Mouse (Mus musculus) spleen, adult 2 months (tissue): Measurements from ENCODE around the gene Hpgd.

Experiments used
- CTCF ChIP-seq: fragments of 200-500 bp; IDR thresholded peaks from 2 replicates; pipeline ENCODE4 v1.5.1; 2011; ENCODE audit warnings: mild to moderate bottlenecking, inconsistent platforms; ENCODE audit not compliant: insufficient read depth, insufficient read length, insufficient replicate concordance; ENCODE audit errors: extremely low read depth
- POLR2A ChIP-seq: fragments of 200-500 bp; IDR thresholded peaks from 2 replicates; pipeline ENCODE4 v1.6.1; 2011; ENCODE audit warnings: low read depth, low read length, inconsistent platforms

GRCm38 (mm10) chr8:56323276-56323675 lies 28.9 kb downstream of the Hpgd start:
- no peak for TF ChIP-seq CTCF
- no peak for TF ChIP-seq POLR2A
